Mouse (Mus musculus): ENCODE data around the gene Ska2.

DNA sequence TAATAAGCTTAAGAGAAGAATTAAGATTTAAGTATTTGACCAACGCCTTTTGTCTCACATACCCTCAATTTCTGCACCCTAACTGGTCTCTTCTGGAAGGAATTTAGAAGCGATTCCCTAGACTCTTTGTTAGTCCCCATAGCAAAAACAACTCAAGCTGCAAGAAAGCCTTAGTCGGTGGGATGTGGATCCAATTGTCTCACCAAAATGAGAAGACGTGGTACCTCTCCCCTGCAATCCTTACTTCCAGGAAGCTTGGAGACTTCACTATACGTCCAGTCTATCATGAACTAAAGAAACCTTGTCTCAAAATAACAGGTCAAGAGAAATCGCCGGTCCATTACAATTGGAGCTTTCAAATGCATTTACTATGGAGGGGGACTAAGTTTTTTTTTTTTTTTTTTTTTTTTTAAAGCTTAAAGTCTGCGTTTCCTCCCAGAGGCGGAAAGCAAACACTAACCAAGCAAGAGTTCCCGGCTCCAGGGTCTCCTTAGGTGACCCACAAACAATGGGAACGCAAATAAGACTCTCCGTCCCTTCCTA lies 17.3 kb downstream of the Ska2 start:
- TF ChIP-seq EP300 (IDR thresholded peaks at IDR 0.05; ENCODE audit: low read depth) (no peak), CTCF (IDR thresholded peaks at IDR 0.05; ENCODE audit: low read depth) (no peak)
